Mouse (Mus musculus) neural tube, embryonic 12.5 days (tissue): ENCODE measurements at regions not wholly inside any gene's neighbourhood (a gene's known extent, or its start where the extent isn't known, plus 50 kb on each side); places are given as distances from the start of the nearest gene placed in this dataset.

Source experiments
- ATAC-seq: fragments of 200-750 bp; cut with Nextera tagmentation; 2 replicates; pipeline ENCODE4 v1.8.0; 2017; ENCODE audit warnings: low read depth, mild to moderate bottlenecking, moderate TSS enrichment, moderate library complexity; ENCODE audit not compliant: low FRiP score
- H3K27ac ChIP-seq: fragments of 300-500 bp; sonication (generic); 2 replicates; pipeline ENCODE4 v1.5.1; 2016
- H3K27me3 ChIP-seq: fragments of 300-500 bp; sonication (generic); replicated peaks from 2 replicates; pipeline ENCODE4 v1.6.1; 2016; ENCODE audit warnings: mild to moderate bottlenecking
- H3K36me3 ChIP-seq: fragments of 300-500 bp; sonication (generic); 2 replicates; pipeline ENCODE4 v1.6.1; 2016; ENCODE audit warnings: mild to moderate bottlenecking
- H3K4me1 ChIP-seq: fragments of 300-500 bp; sonication (generic); 2 replicates; pipeline ENCODE4 v1.6.1; 2016
- H3K4me2 ChIP-seq: fragments of 300-500 bp; sonication (generic); replicated peaks from 2 replicates; pipeline ENCODE4 v1.6.1; 2016; ENCODE audit warnings: mild to moderate bottlenecking
- H3K4me3 ChIP-seq: fragments of 300-500 bp; sonication (generic); 2 replicates; pipeline ENCODE4 v1.5.1; 2016
- H3K9ac ChIP-seq: fragments of 300-500 bp; sonication (generic); 2 replicates; pipeline ENCODE4 v1.6.1; 2016; ENCODE audit warnings: mild to moderate bottlenecking
- H3K9me3 ChIP-seq: fragments of 300-500 bp; sonication (generic); 2 replicates; pipeline ENCODE4 v1.6.1; 2016; ENCODE audit warnings: mild to moderate bottlenecking
- WGBS: fragments of 180-500 bp; shearing (Covaris S2); methylation state at CpG from one replicate; pipeline ENCODE4 v1.1.7; 2016; 5-methylcytosine and 5-hydroxymethylcytosine counted together

- H3K36me3 ChIP-seq: no peaks in the 10 kb centered on the region
- H3K9me3 ChIP-seq: peaks cover 10% of the 10 kb centered on the region; the same call in 1 of the 2 replicates
- H3K4me2 ChIP-seq: no peak overlapping the region
- no peaks in the 10 kb centered on the region for H3K27me3 ChIP-seq
- H3K27ac ChIP-seq: no peak overlapping the region
- no peaks in the 10 kb centered on the region for H3K4me1 ChIP-seq
- no peak for ATAC-seq
- no peak overlapping the region for H3K4me3 ChIP-seq
- no peak overlapping the region for H3K9ac ChIP-seq
- 91% methylated on average over 3 of the region's 3 CpGs for WGBS
Observed at GRCm38 (mm10) chr15:6183627-6184026, 116.0 kb upstream of the Dab2 start.

- Histone ChIP-seq H3K4me3 (no peak overlapping the region), H3K4me1 (no peaks in the 10 kb centered on the region), H3K9me3 (no peaks in the 10 kb centered on the region), H3K27me3 (no peaks in the 10 kb centered on the region), H3K9ac (no peak overlapping the region), H3K36me3 (no peaks in the 10 kb centered on the region), H3K4me2 (no peak overlapping the region), H3K27ac (no peak overlapping the region)
- no peak for ATAC-seq
Observed at GRCm38 (mm10) chr15:6191845-6192244, 107.7 kb upstream of the Dab2 start.

- H3K9me3 ChIP-seq: no peaks in the 10 kb centered on the region
- no peak overlapping the region for H3K4me3 ChIP-seq
- no peak overlapping the region for H3K4me2 ChIP-seq
- no peaks in the 10 kb centered on the region for H3K4me1 ChIP-seq
- WGBS: 70% methylated on average over 2 of the region's 2 CpGs
- H3K27me3 ChIP-seq: no peaks in the 10 kb centered on the region
- no peak for ATAC-seq
- H3K27ac ChIP-seq: no peak overlapping the region
- H3K36me3 ChIP-seq: no peaks in the 10 kb centered on the region
- no peak overlapping the region for H3K9ac ChIP-seq
Observed at GRCm38 (mm10) chr15:6207239-6207638, 92.3 kb upstream of the Dab2 start.

- Histone ChIP-seq H3K4me3 (no peak overlapping the region), H3K4me2 (no peak overlapping the region), H3K27me3 (no peaks in the 10 kb centered on the region), H3K36me3 (no peaks in the 10 kb centered on the region), H3K9me3 (no peaks in the 10 kb centered on the region), H3K4me1 (no peaks in the 10 kb centered on the region), H3K27ac (no peak overlapping the region), H3K9ac (no peak overlapping the region)
- ATAC-seq: 0 out of 2 replicates have a peak, but pooled peaks have one; percentile 75
- WGBS: 8% methylated on average over 2 of the region's 2 CpGs
Observed at GRCm38 (mm10) chr15:6209301-6209700, 90.3 kb upstream of the Dab2 start.

DNA sequence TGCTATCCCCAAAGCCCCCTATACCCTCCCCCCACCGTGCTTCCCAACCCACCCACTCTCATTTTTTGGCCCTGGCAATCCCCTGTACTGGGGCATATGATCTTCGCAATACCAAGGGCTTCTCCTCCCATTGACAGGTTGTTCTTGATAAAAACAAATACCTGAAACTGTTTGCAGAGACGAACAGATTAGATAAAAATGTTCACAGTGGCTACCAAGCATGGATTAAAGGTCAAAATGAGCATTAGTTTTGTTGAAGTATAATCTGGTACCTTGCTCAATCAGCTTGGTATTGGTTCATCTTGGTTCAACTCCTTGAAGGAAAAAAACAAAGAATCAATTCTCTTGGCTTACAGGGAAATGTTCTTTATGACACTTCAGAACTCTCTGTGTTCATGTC lies 81.5 kb upstream of the Dab2 start:
- no peaks in the 10 kb centered on the region for H3K36me3 ChIP-seq
- H3K27me3 ChIP-seq: no peaks in the 10 kb centered on the region
- 74% methylated on average over 3 of the region's 3 CpGs for WGBS
- H3K4me3 ChIP-seq: no peak overlapping the region
- ATAC-seq: no peak
- no peak overlapping the region for H3K4me2 ChIP-seq
- H3K9me3 ChIP-seq: no peaks in the 10 kb centered on the region
- no peak overlapping the region for H3K9ac ChIP-seq
- no peaks in the 10 kb centered on the region for H3K4me1 ChIP-seq
- H3K27ac ChIP-seq: no peak overlapping the region

DNA sequence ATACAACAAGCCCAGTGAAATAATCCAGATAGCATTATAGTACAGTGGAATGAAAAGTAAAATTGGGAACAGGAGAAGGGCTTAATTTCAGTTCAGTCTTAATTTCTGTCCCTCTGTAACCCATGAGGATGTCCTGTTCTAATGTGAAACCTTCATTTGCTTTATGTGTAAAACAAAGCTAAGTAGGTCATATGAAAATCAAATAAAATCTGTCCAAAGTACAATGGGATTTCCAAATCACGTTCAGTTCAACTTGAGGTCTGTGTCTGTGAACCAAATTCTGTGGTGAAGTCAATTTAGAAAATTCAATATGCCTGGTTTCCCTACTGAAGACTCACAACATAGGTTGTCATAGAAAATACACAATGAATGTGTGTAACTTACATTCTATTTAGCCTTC lies 74.4 kb upstream of the Dab2 start:
- no peaks in the 10 kb centered on the region for H3K36me3 ChIP-seq
- H3K4me2 ChIP-seq: no peak overlapping the region
- no peak overlapping the region for H3K27ac ChIP-seq
- H3K4me3 ChIP-seq: no peak overlapping the region
- no peaks in the 10 kb centered on the region for H3K4me1 ChIP-seq
- 80% methylated on average over 1 of the region's 1 CpGs for WGBS
- H3K9me3 ChIP-seq: no peaks in the 10 kb centered on the region
- ATAC-seq: no peak
- no peaks in the 10 kb centered on the region for H3K27me3 ChIP-seq
- no peak overlapping the region for H3K9ac ChIP-seq

DNA sequence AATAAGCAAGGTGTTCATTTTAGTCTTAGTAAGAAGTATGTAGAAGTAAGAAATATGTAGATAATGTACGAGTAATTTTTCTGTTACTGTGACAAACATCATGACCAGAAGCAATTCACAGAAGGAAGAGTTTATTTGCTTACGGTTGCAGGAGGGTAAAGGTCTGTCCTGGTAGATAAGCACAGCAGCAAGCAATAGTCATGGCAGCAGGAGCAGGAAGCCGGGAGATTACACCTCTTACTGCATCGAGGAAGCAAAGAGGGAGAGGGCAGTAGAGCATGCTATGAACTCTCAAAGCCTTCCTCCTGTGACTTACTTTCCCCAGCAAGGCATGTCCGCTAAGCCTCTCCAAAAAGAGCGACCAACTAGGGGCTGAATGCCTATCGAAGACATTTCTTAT lies 69.0 kb upstream of the Dab2 start:
- 86% methylated on average over 7 of the region's 7 CpGs for WGBS
- no peak overlapping the region for H3K9ac ChIP-seq
- no peaks in the 10 kb centered on the region for H3K9me3 ChIP-seq
- H3K4me3 ChIP-seq: no peak overlapping the region
- no peaks in the 10 kb centered on the region for H3K36me3 ChIP-seq
- ATAC-seq: no peak
- no peaks in the 10 kb centered on the region for H3K27me3 ChIP-seq
- H3K4me2 ChIP-seq: no peak overlapping the region
- H3K27ac ChIP-seq: no peak overlapping the region
- no peaks in the 10 kb centered on the region for H3K4me1 ChIP-seq

- Histone ChIP-seq H3K4me2 (no peak overlapping the region), H3K9me3 (no peaks in the 10 kb centered on the region), H3K27ac (no peak overlapping the region), H3K9ac (no peak overlapping the region), H3K36me3 (no peaks in the 10 kb centered on the region), H3K4me3 (no peak overlapping the region), H3K4me1 (no peaks in the 10 kb centered on the region), H3K27me3 (no peaks in the 10 kb centered on the region)
- no peak for ATAC-seq
- WGBS: 79% methylated on average over 12 of the region's 12 CpGs
Observed at GRCm38 (mm10) chr15:6231308-6232103, 68.1 kb upstream of the Dab2 start.

DNA sequence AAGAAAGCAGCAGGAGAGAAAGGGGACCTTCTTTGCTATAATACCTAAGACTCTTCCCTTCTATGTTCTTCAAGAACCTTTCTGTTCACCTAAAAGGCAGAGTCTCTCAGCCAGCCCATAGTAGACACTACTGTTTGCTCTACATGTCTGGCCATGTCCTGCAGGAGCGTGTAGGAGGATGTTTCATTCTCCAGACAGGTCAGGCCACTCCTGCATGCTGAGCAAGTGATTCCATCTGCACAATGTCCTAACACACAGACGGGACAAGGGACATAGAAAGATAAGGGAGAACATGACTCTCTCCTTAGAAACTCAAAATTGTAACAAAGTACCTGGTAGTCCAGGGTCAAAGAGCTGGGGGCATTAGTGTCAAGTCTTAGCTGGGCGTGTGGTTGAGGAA lies 66.0 kb upstream of the Dab2 start:
- no peaks in the 10 kb centered on the region for H3K36me3 ChIP-seq
- 80% methylated on average over 3 of the region's 3 CpGs for WGBS

DNA sequence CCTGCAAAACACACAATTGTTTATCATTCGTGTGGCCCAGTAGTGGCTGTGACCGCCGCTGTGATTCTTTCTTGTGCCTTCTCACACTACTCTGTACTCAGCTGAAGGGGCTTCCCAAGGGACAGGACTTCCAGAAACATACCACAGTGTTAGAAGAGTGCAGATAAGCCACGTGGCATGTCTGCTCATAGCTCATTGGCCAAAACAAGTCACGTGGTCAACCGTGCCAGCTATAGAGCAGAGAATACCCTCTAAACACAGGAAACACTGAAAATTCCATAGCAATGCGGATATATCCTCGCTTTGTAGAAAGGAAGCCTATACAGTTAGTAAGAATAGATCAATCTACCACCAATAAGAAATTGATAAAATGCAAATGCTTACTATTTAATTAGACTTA lies 63.0 kb upstream of the Dab2 start:
- no peak overlapping the region for H3K4me3 ChIP-seq
- H3K9me3 ChIP-seq: no peaks in the 10 kb centered on the region
- H3K4me2 ChIP-seq: no peak overlapping the region
- H3K4me1 ChIP-seq: no peaks in the 10 kb centered on the region
- H3K36me3 ChIP-seq: no peaks in the 10 kb centered on the region
- no peak overlapping the region for H3K9ac ChIP-seq
- no peak for ATAC-seq
- no peak overlapping the region for H3K27ac ChIP-seq
- H3K27me3 ChIP-seq: no peaks in the 10 kb centered on the region
- WGBS: 91% methylated on average over 8 of the region's 8 CpGs

More for the DNA sequence above, 66.0 kb upstream of the Dab2 start:
- Histone ChIP-seq H3K4me3 (no peak overlapping the region), H3K9ac (no peak overlapping the region), H3K27me3 (no peaks in the 10 kb centered on the region), H3K4me2 (no peak overlapping the region), H3K4me1 (no peaks in the 10 kb centered on the region), H3K27ac (no peak overlapping the region), H3K9me3 (no peaks in the 10 kb centered on the region)
- ATAC-seq: no peak

DNA sequence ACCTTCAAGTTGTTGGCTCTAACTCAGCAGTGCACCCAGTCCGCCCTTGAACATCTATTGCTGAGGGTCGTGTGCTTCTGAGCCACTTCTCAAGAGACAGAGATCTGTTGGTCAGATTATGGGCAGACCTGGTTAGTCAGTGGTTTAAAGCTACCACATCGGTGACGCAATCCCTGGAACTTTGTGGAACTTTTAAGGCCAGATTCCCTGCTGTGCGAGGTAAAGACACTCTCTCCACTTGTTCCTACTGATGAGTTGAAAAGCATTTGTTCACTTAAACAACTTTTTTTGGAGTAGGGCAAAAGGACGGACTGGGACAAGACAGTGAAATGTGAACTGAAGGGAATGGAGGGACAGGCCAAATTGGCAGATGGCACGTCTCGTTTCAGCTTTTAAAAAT lies 61.9 kb upstream of the Dab2 start:
- 67% methylated on average over 8 of the region's 8 CpGs for WGBS
- Histone ChIP-seq H3K9ac (no peak overlapping the region), H3K9me3 (no peaks in the 10 kb centered on the region), H3K36me3 (no peaks in the 10 kb centered on the region), H3K4me2 (no peak overlapping the region), H3K27me3 (no peaks in the 10 kb centered on the region), H3K4me1 (no peaks in the 10 kb centered on the region), H3K27ac (no peak overlapping the region), H3K4me3 (no peak overlapping the region)
- ATAC-seq: no peak

DNA sequence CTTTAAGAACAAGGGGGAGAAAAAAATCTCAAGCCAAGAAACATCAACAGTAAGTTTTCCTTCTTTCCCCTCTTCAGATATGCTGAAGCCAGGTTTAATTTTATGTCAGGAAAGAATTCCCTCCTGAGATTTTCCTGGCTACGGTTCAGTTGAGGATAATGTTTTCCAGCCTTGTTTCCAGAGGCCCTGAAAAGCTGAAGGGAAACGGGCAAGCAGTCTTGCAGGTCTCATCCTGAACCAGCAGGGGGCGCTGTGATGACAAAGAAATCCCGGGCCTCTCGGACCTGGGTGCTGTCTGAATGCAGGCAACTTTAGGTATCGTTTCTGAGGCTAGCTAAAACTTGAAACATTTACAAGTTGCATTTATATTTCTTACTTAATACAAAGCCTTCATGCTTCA lies 61.5 kb upstream of the Dab2 start:
- Histone ChIP-seq H3K4me3 (no peak overlapping the region), H3K9me3 (no peaks in the 10 kb centered on the region), H3K9ac (no peak overlapping the region), H3K27me3 (no peaks in the 10 kb centered on the region), H3K27ac (no peak overlapping the region), H3K4me1 (no peaks in the 10 kb centered on the region), H3K36me3 (no peaks in the 10 kb centered on the region), H3K4me2 (no peak overlapping the region)
- WGBS: 7% methylated on average over 6 of the region's 6 CpGs
- ATAC-seq: peak; percentile 73; the same call in 1 of the 2 replicates

DNA sequence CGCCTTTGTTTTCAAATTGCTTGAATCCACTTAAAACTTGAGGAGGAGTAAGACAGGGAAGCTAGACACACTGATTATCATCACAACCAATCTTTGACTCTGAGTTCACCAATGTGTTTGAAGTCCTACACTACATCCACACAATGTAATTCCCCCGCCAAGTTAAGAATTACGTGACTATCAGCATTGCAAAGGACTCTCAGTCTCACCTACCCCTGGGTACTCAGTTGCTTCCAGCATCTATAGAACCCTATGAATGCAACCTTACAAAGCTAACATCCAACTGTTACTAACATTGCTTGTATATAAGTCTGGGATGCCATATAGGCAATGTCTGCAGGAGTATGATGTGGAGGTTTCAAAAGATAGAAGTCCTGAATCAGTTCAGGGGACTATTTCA lies 60.8 kb upstream of the Dab2 start:
- ATAC-seq: no peak

More for the DNA sequence above, 60.8 kb upstream of the Dab2 start:
- Histone ChIP-seq H3K9me3 (no peaks in the 10 kb centered on the region), H3K4me1 (no peaks in the 10 kb centered on the region), H3K4me2 (no peak overlapping the region), H3K9ac (no peak overlapping the region), H3K27ac (no peak overlapping the region), H3K27me3 (no peaks in the 10 kb centered on the region), H3K36me3 (no peaks in the 10 kb centered on the region), H3K4me3 (no peak overlapping the region)
- WGBS: 88% methylated on average over 3 of the region's 3 CpGs
